Mouse (Mus musculus) brain, embryonic 14.5 days (tissue): ENCODE data around the gene Aak1. TPM values are rescaled to one million over a fixed set of nuclear protein-coding genes. Genes with fewer than 3 reads are reported as not detected.

Experiments used
- DNase-seq: peaks from one replicate; pipeline ENCODE4 v3.0.0-alpha.2; 2011; ENCODE audit warnings: low read depth
- CTCF ChIP-seq: fragments of 200-500 bp; IDR thresholded peaks from 2 replicates; pipeline ENCODE4 v1.5.1; 2012; ENCODE audit warnings: inconsistent platforms, mild to moderate bottlenecking, moderate library complexity, borderline replicate concordance; ENCODE audit not compliant: insufficient read depth, insufficient read length; ENCODE audit errors: extremely low read depth
- POLR2A ChIP-seq: fragments of 200-500 bp; IDR thresholded peaks from 2 replicates; pipeline ENCODE4 v1.6.1; 2012; ENCODE audit warnings: mild to moderate bottlenecking, inconsistent platforms, borderline replicate concordance; ENCODE audit not compliant: poor library complexity, insufficient read depth, insufficient read length, severe bottlenecking; ENCODE audit errors: extremely low read depth
- polyA plus RNA-seq: library from polyadenylated mRNA; depleted of rRNA; stranded (reverse); fragments of >200 nt; gene quantifications from 2 replicates; pipeline ENCODE4 v1.2.3, GENCODE M21; 2012

Gene Aak1
- polyA plus RNA-seq, 1 experiment: 52.1 TPM

GRCm38 (mm10) chr6:86948746-86949145 is 99.4 kb downstream of the Aak1 start:
- no peak for DNase-seq
- TF ChIP-seq POLR2A: no peak
- no peak for TF ChIP-seq CTCF

GRCm38 (mm10) chr6:86950141-86950540 is 100.8 kb downstream of the Aak1 start:
- TF ChIP-seq POLR2A (no peak), CTCF (no peak)
- DNase-seq: no peak

GRCm38 (mm10) chr6:86950733-86951255 is 101.5 kb downstream of the Aak1 start:
- DNase-seq: no peak
- TF ChIP-seq CTCF: no peak
- no peak for TF ChIP-seq POLR2A

- DNase-seq: no peak
- TF ChIP-seq CTCF (no peak), POLR2A (no peak)
These were observed 106.4 kb downstream of the Aak1 start for GRCm38 (mm10) chr6:86955741-86956140.

- TF ChIP-seq POLR2A (no peak), CTCF (no peak)
- no peak for DNase-seq
These were observed 106.9 kb downstream of the Aak1 start for GRCm38 (mm10) chr6:86956206-86956605.

- TF ChIP-seq CTCF: no peak
- TF ChIP-seq POLR2A: no peak
- no peak for DNase-seq
These were observed 109.7 kb downstream of the Aak1 start for GRCm38 (mm10) chr6:86959006-86959405.

GRCm38 (mm10) chr6:86963987-86964685 is 114.8 kb downstream of the Aak1 start:
- TF ChIP-seq POLR2A (no peak), CTCF (no peak)
- no peak for DNase-seq

- TF ChIP-seq CTCF: no peak
- TF ChIP-seq POLR2A: no peak
- DNase-seq: no peak
These were observed 117.8 kb downstream of the Aak1 start for GRCm38 (mm10) chr6:86967166-86967565.

- TF ChIP-seq CTCF (no peak), POLR2A (no peak)
- no peak for DNase-seq
These were observed 124.6 kb downstream of the Aak1 start for GRCm38 (mm10) chr6:86973956-86974355.

- no peak for DNase-seq
- TF ChIP-seq POLR2A (no peak), CTCF (no peak)
These were observed 129.0 kb downstream of the Aak1 start for GRCm38 (mm10) chr6:86978156-86978908.

GRCm38 (mm10) chr6:86978909-86979265 is 129.6 kb downstream of the Aak1 start:
- DNase-seq: no peak
- TF ChIP-seq CTCF (no peak), POLR2A (no peak)
